Mouse (Mus musculus) neural tube, embryonic 13.5 days (tissue): Measurements from ENCODE around the gene Mcm2. TPM values are rescaled to one million over a fixed set of nuclear protein-coding genes. Genes with fewer than 3 reads are reported as not detected.
A peak's percentile ranks its signal among the peaks of the same experiment; 100 is the strongest.

Source experiments
- ATAC-seq: fragments of 200-750 bp; cut with Nextera tagmentation; 2 replicates; pipeline ENCODE4 v1.8.0; 2017; ENCODE audit warnings: low read depth, mild to moderate bottlenecking, moderate TSS enrichment, moderate library complexity
- H3K27ac ChIP-seq: fragments of 300-500 bp; sonication (generic); replicated peaks from 2 replicates; pipeline ENCODE4 v1.5.1; 2015; ENCODE audit warnings: moderate library complexity, mild to moderate bottlenecking, inconsistent platforms
- H3K27me3 ChIP-seq: fragments of 300-500 bp; sonication (generic); 2 replicates; pipeline ENCODE4 v1.6.1; 2015; ENCODE audit warnings: mild to moderate bottlenecking, inconsistent platforms
- H3K36me3 ChIP-seq: fragments of 300-500 bp; sonication (generic); 2 replicates; pipeline ENCODE4 v1.6.1; 2015; ENCODE audit warnings: mild to moderate bottlenecking, inconsistent platforms
- H3K4me1 ChIP-seq: fragments of 300-500 bp; sonication (generic); replicated peaks from 2 replicates; pipeline ENCODE4 v1.6.1; 2015; ENCODE audit warnings: inconsistent platforms
- H3K4me2 ChIP-seq: fragments of 300-500 bp; sonication (generic); 2 replicates; pipeline ENCODE4 v1.6.1; 2015; ENCODE audit warnings: inconsistent platforms, mild to moderate bottlenecking, moderate library complexity
- H3K4me3 ChIP-seq: fragments of 300-500 bp; sonication (generic); 2 replicates; pipeline ENCODE4 v1.5.1; 2015; ENCODE audit warnings: mild to moderate bottlenecking, inconsistent platforms
- H3K9ac ChIP-seq: fragments of 300-500 bp; sonication (generic); 2 replicates; pipeline ENCODE4 v1.6.1; 2015; ENCODE audit warnings: moderate library complexity, mild to moderate bottlenecking, inconsistent platforms
- H3K9me3 ChIP-seq: fragments of 300-500 bp; sonication (generic); 2 replicates; pipeline ENCODE4 v1.6.1; 2016; ENCODE audit warnings: inconsistent platforms
- WGBS: fragments of 180-500 bp; shearing (Covaris S2); methylation state at CpG from one replicate; pipeline ENCODE4 v1.1.7; 2015; 5-methylcytosine and 5-hydroxymethylcytosine counted together
- polyA plus RNA-seq: library from polyadenylated mRNA; unstranded; fragments of >200 nt; fragmentation: Nextera tagmentation; extraction: Ambion mirVana; gene quantifications from 2 replicates; pipeline ENCODE4 v1.2.1, GENCODE M21; 2015

The Mcm2 gene
- polyA plus RNA-seq, 1 experiment from 2014 or later: 33.5 TPM

- Histone ChIP-seq H3K4me1 (peaks cover 81% of the 10 kb centered on the region), H3K36me3 (no peaks in the 10 kb centered on the region), H3K27ac (0 out of 2 replicates have a peak overlapping the region, but pooled peaks have one; percentile 81), H3K4me2 (no peak overlapping the region), H3K27me3 (peaks cover 4% of the 10 kb centered on the region), H3K9ac (no peak overlapping the region), H3K9me3 (no peaks in the 10 kb centered on the region), H3K4me3 (no peak overlapping the region)
- no peak for ATAC-seq
- WGBS: 61% methylated on average over 13 of the region's 13 CpGs
These were observed 38.0 kb upstream of the Mcm2 start for GRCm38 (mm10) chr6:88936342-88937213.

GRCm38 (mm10) chr6:88935735-88936276, 37.2 kb upstream of the Mcm2 start:
- whole genome bisulfite sequencing: 9% methylated on average over 4 of the region's 4 CpGs
- no peak for ATAC-seq
- Histone ChIP-seq H3K4me3 (no peak overlapping the region), H3K9me3 (no peaks in the 10 kb centered on the region), H3K36me3 (no peaks in the 10 kb centered on the region), H3K27ac (no peak overlapping the region), H3K4me1 (peaks cover 79% of the 10 kb centered on the region), H3K27me3 (peaks cover 4% of the 10 kb centered on the region), H3K4me2 (no peak overlapping the region), H3K9ac (no peak overlapping the region)

- WGBS: 23% methylated on average over 4 of the region's 4 CpGs
- H3K4me1 ChIP-seq: peaks cover 79% of the 10 kb centered on the region
These were observed 36.2 kb upstream of the Mcm2 start for GRCm38 (mm10) chr6:88934816-88935215.

GRCm38 (mm10) chr6:88934132-88934531, 35.6 kb upstream of the Mcm2 start:
- WGBS: 51% methylated on average over 4 of the region's 4 CpGs
- peaks cover 79% of the 10 kb centered on the region for H3K4me1 ChIP-seq
- H3K9ac ChIP-seq: no peak overlapping the region
- no peak overlapping the region for H3K4me2 ChIP-seq
- H3K9me3 ChIP-seq: no peaks in the 10 kb centered on the region
- H3K36me3 ChIP-seq: no peaks in the 10 kb centered on the region
- no peak overlapping the region for H3K27ac ChIP-seq
- H3K4me3 ChIP-seq: no peak overlapping the region
- no peak for ATAC-seq
- H3K27me3 ChIP-seq: peaks cover 4% of the 10 kb centered on the region

More at GRCm38 (mm10) chr6:88934816-88935215, 36.2 kb upstream of the Mcm2 start:
- Histone ChIP-seq H3K27me3 (peaks cover 4% of the 10 kb centered on the region), H3K4me3 (no peak overlapping the region), H3K9me3 (no peaks in the 10 kb centered on the region), H3K27ac (no peak overlapping the region), H3K4me2 (no peak overlapping the region), H3K36me3 (no peaks in the 10 kb centered on the region), H3K9ac (no peak overlapping the region)
- no peak for ATAC-seq

GRCm38 (mm10) chr6:88931449-88931848, 32.9 kb upstream of the Mcm2 start:
- Histone ChIP-seq H3K27me3 (peaks cover 4% of the 10 kb centered on the region), H3K4me1 (peaks cover 79% of the 10 kb centered on the region), H3K27ac (no peak overlapping the region), H3K9me3 (no peaks in the 10 kb centered on the region), H3K4me3 (no peak overlapping the region), H3K36me3 (no peaks in the 10 kb centered on the region), H3K4me2 (no peak overlapping the region), H3K9ac (no peak overlapping the region)
- ATAC-seq: no peak
- 84% methylated on average over 2 of the region's 2 CpGs for WGBS

- Histone ChIP-seq H3K9ac (no peak overlapping the region), H3K4me1 (peaks cover 80% of the 10 kb centered on the region), H3K36me3 (no peaks in the 10 kb centered on the region), H3K4me3 (no peak overlapping the region), H3K4me2 (no peak overlapping the region), H3K27me3 (peaks cover 4% of the 10 kb centered on the region), H3K27ac (peak overlapping the region; percentile 73), H3K9me3 (no peaks in the 10 kb centered on the region)
- ATAC-seq: no peak
- 27% methylated on average over 7 of the region's 7 CpGs for WGBS
These were observed 31.5 kb upstream of the Mcm2 start for GRCm38 (mm10) chr6:88930049-88930448.

GRCm38 (mm10) chr6:88929451-88929850, 30.9 kb upstream of the Mcm2 start:
- peak overlapping the region; percentile 73 for H3K27ac ChIP-seq
- WGBS: 20% methylated on average over 6 of the region's 6 CpGs
- no peaks in the 10 kb centered on the region for H3K9me3 ChIP-seq
- peaks cover 4% of the 10 kb centered on the region for H3K27me3 ChIP-seq
- ATAC-seq: peak; percentile 14; the same call in 1 of the 2 replicates
- peaks cover 80% of the 10 kb centered on the region for H3K4me1 ChIP-seq
- H3K4me3 ChIP-seq: no peak overlapping the region
- 0 out of 2 replicates have a peak overlapping the region, but pooled peaks have one; percentile 14 for H3K9ac ChIP-seq
- no peaks in the 10 kb centered on the region for H3K36me3 ChIP-seq
- H3K4me2 ChIP-seq: no peak overlapping the region

- Histone ChIP-seq H3K9me3 (no peaks in the 10 kb centered on the region), H3K4me2 (no peak overlapping the region), H3K27me3 (peaks cover 3% of the 10 kb centered on the region), H3K9ac (no peak overlapping the region), H3K36me3 (no peaks in the 10 kb centered on the region), H3K4me1 (peaks cover 80% of the 10 kb centered on the region), H3K4me3 (no peak overlapping the region), H3K27ac (peak overlapping the region; percentile 73)
- WGBS: 50% methylated on average over 5 of the region's 5 CpGs
- ATAC-seq: no peak
These were observed 30.0 kb upstream of the Mcm2 start for GRCm38 (mm10) chr6:88928576-88928975.

GRCm38 (mm10) chr6:88928026-88928425, 29.4 kb upstream of the Mcm2 start:
- H3K27me3 ChIP-seq: no peaks in the 10 kb centered on the region; the same call in 1 of the 2 replicates
- 90% methylated on average over 1 of the region's 1 CpGs for WGBS
- ATAC-seq: no peak

GRCm38 (mm10) chr6:88927595-88927994, 29.0 kb upstream of the Mcm2 start:
- Histone ChIP-seq H3K9me3 (no peaks in the 10 kb centered on the region), H3K36me3 (no peaks in the 10 kb centered on the region), H3K27me3 (no peaks in the 10 kb centered on the region; the same call in 1 of the 2 replicates), H3K27ac (peak overlapping the region; percentile 92; the same call in 1 of the 2 replicates), H3K4me1 (peaks cover 82% of the 10 kb centered on the region), H3K4me2 (no peak overlapping the region), H3K4me3 (no peak overlapping the region), H3K9ac (0 out of 2 replicates have a peak overlapping the region, but pooled peaks have one; percentile 2)
- 6% methylated on average over 2 of the region's 2 CpGs for WGBS
- 0 out of 2 replicates have a peak, but pooled peaks have one; percentile 19 for ATAC-seq

More at GRCm38 (mm10) chr6:88928026-88928425, 29.4 kb upstream of the Mcm2 start:
- H3K9me3 ChIP-seq: no peaks in the 10 kb centered on the region
- no peak overlapping the region for H3K4me3 ChIP-seq
- H3K9ac ChIP-seq: 0 out of 2 replicates have a peak overlapping the region, but pooled peaks have one; percentile 2
- no peaks in the 10 kb centered on the region for H3K36me3 ChIP-seq
- H3K27ac ChIP-seq: peak overlapping the region; percentile 14
- no peak overlapping the region for H3K4me2 ChIP-seq
- H3K4me1 ChIP-seq: peaks cover 82% of the 10 kb centered on the region

GRCm38 (mm10) chr6:88926870-88927269, 28.3 kb upstream of the Mcm2 start:
- H3K4me2 ChIP-seq: no peak overlapping the region
- H3K9me3 ChIP-seq: no peaks in the 10 kb centered on the region
- H3K27ac ChIP-seq: peak overlapping the region; percentile 92
- no peaks in the 10 kb centered on the region for H3K27me3 ChIP-seq
- peaks cover 79% of the 10 kb centered on the region for H3K4me1 ChIP-seq
- H3K9ac ChIP-seq: no peak overlapping the region; the same call in 1 of the 2 replicates
- H3K4me3 ChIP-seq: no peak overlapping the region
- ATAC-seq: no peak
- WGBS: 26% methylated on average over 3 of the region's 3 CpGs
- H3K36me3 ChIP-seq: no peaks in the 10 kb centered on the region

- peaks cover 73% of the 10 kb centered on the region for H3K4me1 ChIP-seq
- 14% methylated on average over 4 of the region's 4 CpGs for WGBS
- H3K9me3 ChIP-seq: no peaks in the 10 kb centered on the region
- no peaks in the 10 kb centered on the region for H3K36me3 ChIP-seq
- no peaks in the 10 kb centered on the region for H3K27me3 ChIP-seq
- H3K9ac ChIP-seq: peak overlapping the region; percentile 58
- peak overlapping the region; percentile 92 for H3K27ac ChIP-seq
- no peak overlapping the region for H3K4me2 ChIP-seq
- no peak overlapping the region for H3K4me3 ChIP-seq
- ATAC-seq: peak; percentile 70
These were observed 27.1 kb upstream of the Mcm2 start for GRCm38 (mm10) chr6:88925640-88926205.
